Mouse (Mus musculus) gastrocnemius, postnatal 14 days (tissue): ENCODE data around the gene Csnk2a1. TPM values are rescaled to one million over a fixed set of nuclear protein-coding genes. Genes with fewer than 3 reads are reported as not detected.
"Not testable (repeated sequence)": the region's sequence is repeated elsewhere in the genome, so short reads cannot be mapped to it uniquely, and the experiment has no call there.

Source experiments
- DNase-seq: peaks from one replicate; pipeline ENCODE4 v3.0.0; 2021; ENCODE audit warnings: mixed read lengths
- intact Hi-C: fragments of 180-260 bp; cut with DNase I; formaldehyde crosslinking; loops from one replicate; pipeline ENCODE4 v1.15.1; 2025; ENCODE audit warnings: low total_unique reads
- total RNA-seq, 2 experiments: library from RNA; stranded (reverse); gene quantifications; 2 replicates each; pipeline ENCODE4 v1.2.3; 2021

Csnk2a1 gene
- total RNA-seq, 2 experiments from 2014 or later: 64.5 to 73.4 TPM

DNA sequence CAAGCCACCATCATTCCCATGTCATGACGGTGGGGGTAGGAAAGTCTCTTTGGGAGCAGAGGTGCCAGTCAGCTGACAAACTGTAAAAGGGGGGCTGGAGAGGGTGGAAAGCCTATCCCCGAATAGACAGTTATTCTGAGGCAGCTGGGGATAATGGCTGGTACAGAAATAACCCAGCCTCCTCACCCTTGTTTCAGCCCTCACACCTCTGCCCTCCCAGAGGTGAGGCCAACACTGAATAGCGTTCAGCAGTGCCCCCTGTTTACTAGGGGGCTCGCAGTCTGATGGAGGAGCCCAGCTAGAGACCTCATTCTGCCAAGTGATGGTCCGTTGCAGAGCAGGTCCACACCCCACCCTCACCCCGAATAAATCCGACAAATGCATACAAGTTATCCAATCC lies 1.1 kb upstream of the Csnk2a1 start:
- no peak for DNase-seq
- intact Hi-C loops: no loop called here

- DNase-seq: peak; percentile 65
- intact Hi-C loops: no loop called here
These were observed 427 bp downstream of the Csnk2a1 start for GRCm38 (mm10) chr2:152227051-152227481.

DNA sequence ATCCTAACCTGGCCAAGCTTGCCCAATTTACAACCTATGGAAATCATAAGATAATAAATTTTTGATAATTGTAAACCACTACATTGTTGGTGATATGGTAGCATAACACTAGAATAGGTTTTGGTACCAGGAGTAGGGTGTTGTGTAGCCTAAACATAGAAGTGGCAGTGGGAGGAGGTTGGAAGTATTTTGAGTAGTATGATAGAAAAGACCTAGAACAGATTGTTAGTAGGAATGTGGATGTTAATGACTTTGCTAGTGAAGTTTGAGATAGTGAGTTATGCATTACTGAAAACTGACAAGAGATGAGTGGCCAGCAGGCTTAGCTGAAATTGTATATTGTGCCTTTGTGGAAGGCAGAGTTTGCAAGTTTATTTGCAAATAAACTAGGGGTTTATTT lies 3.4 kb downstream of the Csnk2a1 start:
- DNase-seq: no peak
- intact Hi-C loops: no loop called here

GRCm38 (mm10) chr2:152237926-152238325 lies 11.3 kb downstream of the Csnk2a1 start:
- intact Hi-C loops: no loop called here

DNA sequence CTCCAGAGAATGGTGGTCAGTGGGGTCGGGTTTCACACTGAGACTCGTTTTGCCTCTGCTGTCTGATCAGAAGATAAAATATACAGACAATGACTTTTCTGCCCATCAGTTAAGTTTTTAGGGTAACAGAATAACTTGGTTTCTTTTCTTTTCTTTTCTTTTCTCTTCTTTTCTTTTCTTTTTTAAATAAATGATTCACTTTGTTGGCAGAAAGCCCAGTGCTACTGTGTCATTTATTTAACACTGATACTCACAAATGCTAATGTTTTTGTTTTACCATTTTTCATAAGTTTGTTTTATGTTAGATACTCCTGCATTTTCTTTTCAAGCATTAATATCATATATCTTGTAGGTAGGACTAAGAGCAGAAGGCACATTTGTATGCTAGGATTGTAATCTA lies 13.9 kb downstream of the Csnk2a1 start:
- intact Hi-C loops: no loop called here
- DNase-seq: no peak

More at GRCm38 (mm10) chr2:152237926-152238325, 11.3 kb downstream of the Csnk2a1 start:
- no peak for DNase-seq

GRCm38 (mm10) chr2:152247213-152247612 lies 20.6 kb downstream of the Csnk2a1 start:
- DNase-seq: no peak
- intact Hi-C loops: no loop called here

- DNase-seq: no peak
- intact Hi-C loops: no loop called here
These were observed 23.9 kb downstream of the Csnk2a1 start for GRCm38 (mm10) chr2:152250511-152250910.

GRCm38 (mm10) chr2:152259739-152260138 lies 33.1 kb downstream of the Csnk2a1 start:
- no peak for DNase-seq
- intact Hi-C loops: no loop called here

DNA sequence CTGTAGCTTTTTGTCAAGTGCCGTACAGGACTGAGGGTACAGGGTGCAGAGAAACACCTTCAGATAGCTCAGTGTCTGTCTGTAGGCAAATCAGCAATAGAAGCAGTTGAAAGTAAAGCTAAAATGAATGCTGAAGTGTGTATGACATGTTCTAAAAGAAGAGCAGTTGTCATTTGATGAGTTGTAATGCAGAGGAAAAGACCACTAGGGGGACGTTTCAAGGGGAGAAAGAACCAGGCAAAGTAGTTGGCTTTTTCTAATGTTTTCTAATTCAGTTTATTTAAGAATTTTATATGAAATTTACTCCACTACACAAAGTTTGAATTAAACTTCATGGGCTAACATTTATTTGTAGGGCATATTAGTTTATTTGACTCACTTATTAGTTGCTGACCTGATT lies 47.0 kb downstream of the Csnk2a1 start:
- DNase-seq: no peak

GRCm38 (mm10) chr2:152281407-152281806 lies 54.8 kb downstream of the Csnk2a1 start:
- DNase-seq: peak; percentile 14
- intact Hi-C loops: no loop called here

More for the DNA sequence above, 47.0 kb downstream of the Csnk2a1 start:
- intact Hi-C loops: no loop called here

DNA sequence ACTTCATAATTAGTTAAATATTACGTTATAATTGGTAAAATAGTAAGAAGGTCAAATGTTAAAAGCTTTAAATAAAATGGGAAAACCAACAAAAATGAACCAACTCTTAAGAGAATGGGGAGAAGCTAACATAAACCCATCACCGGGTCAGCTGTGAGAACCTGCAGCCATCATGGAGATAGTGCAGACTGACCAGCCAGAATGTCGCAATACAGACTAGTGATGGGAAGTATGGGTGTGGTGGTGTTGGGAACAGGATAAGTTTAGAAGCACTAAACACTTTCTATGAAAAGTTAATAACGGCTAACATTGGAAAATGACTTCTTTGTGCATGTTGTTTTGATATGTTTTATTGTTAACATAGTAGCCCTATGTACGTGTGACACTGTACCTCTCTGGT lies 60.9 kb downstream of the Csnk2a1 start:
- no peak for DNase-seq
- intact Hi-C loops: no loop called here

- intact Hi-C loops: no loop called here
- DNase-seq: no peak
These were observed 61.4 kb downstream of the Csnk2a1 start for GRCm38 (mm10) chr2:152288046-152288445.

- intact Hi-C loops, DNase-seq: not testable (repeated sequence)
These were observed 63.0 kb downstream of the Csnk2a1 start for GRCm38 (mm10) chr2:152289623-152290022.

- DNase-seq: no peak
- intact Hi-C loops: no loop called here
These were observed 65.8 kb downstream of the Csnk2a1 start for GRCm38 (mm10) chr2:152292475-152292874.

DNA sequence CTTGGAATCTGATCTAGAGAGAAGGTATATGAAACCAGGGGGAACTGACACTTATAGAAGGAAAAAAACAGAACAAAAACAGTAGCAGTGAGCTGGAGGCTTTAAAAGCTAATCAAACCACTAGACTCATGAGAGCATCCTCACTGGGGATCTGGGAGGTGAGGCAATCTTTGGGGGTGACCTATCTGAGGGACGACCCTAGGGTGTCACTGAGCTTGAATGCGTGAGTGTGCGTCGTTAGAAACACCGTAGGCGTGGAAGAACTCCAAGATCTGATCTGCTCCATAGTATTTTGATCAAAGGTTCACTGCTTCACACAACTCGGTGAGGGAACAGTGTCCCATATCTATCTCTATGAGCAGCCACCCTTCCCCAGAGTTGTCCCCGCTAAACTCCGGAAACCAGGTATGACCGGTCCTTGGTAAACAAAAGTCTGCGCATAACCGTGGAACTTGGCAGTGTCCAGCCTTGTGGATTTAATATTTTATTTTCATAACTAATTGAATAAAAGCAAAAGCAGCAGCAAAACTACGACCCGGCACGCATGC lies 66.6 kb downstream of the Csnk2a1 start:
- no peak for DNase-seq
- intact Hi-C loops: no loop called here

DNA sequence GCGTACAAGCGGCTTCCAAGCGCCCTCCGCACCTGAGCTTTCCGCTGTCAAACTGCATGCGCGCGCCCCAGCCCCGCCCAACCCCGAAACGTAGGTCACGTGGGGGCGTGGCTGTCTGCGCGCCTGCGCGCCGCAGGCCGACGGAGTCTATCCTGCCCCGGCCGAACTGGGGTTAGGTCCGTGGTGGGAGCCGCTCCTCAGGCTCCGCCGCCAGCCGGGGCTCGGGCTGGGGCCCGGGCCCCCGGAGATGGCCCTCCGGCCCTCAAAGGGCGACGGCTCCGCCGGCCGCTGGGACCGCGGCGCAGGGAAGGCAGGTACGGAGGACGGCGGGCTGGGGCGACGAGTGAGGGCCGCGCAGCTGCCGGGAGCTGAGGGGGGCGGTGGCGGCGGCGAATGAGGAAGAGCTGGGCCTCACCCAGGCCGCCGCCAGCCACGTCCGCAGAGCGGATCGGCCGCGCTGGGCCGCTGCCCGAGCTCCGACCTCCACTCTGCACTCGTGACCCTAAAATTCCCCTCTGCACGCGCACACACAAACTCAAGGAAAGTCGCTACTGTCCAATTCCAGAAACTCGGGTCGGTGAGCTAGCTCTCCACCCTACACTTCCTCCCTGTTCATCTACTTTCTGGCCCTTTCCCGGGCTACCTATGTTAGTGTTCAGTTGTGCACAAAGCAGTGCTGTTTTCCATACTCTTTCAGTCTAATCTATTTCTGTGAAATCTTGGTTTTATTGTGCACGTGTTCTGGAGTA lies 67.3 kb downstream of the Csnk2a1 start, which contains the start of gene Tbc1d20:
Tbc1d20 (plus strand) TSS at position 102 of the 749 bp plus-strand sequence.
- DNase-seq: peak; percentile 88
- intact Hi-C loops: no loop called here

GRCm38 (mm10) chr2:152294541-152294940 lies 67.9 kb downstream of the Csnk2a1 start:
- intact Hi-C loops: no loop called here
- DNase-seq: no peak

DNA sequence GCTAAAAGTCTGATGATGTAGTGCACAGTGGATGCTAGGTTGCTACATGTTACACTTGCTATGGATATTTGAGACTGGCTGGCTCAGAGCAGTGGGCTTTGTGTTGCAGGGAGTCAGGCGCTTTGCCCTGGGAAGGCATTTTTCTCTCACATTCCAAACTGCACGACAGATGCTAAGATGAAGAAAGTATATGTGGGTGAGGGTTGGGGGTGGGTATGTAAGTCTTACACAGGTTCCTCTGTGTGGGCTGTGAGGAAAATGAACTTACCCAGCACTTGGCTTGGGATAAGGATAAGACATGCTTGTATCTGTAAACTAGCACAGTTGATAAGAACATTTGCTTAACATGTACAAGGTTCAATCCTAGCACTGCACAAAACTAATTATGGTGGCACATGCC lies 76.2 kb downstream of the Csnk2a1 start:
- no peak for DNase-seq

DNA sequence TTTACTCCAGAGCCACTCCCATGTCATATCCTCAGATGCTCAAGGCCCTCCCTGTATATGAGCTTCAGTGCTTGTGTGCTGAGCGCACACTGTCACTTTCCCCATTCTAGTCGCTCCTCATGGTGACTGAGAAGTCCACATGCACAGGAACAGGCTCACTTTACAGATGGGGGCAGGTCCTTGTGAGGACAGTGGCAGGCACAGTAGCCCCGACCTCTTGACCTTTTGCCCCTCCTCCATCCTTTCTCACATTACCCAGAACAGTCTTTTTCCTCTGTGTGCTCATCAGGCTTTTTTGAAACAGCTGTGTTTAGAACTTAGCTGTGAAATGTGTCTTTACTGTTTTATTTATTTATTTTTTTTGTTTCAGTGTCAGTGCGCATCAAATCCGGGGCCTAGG lies 77.1 kb downstream of the Csnk2a1 start:
- intact Hi-C loops: no loop called here
- DNase-seq: no peak

More for the DNA sequence above, 76.2 kb downstream of the Csnk2a1 start:
- intact Hi-C loops: no loop called here

GRCm38 (mm10) chr2:152305480-152305879 lies 78.8 kb downstream of the Csnk2a1 start:
- intact Hi-C loops: no loop called here
- no peak for DNase-seq

DNA sequence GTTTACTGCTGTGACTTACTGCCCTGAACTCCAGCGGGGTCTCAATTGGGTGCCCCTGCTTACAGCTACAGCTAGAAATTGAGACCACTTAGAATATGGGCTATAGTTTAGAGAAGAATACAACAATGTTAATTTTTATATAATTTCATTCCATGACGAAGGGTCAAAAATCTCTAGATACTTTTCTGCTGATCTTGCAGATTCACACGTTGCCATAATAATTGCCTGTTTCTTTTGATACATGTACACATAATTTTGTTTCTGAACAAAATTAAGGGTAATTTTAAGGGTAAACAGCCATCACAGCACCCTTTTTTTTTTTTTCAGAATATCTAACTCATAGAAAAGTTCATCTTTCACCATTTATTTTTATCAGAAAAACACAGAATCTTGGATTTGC lies 80.5 kb downstream of the Csnk2a1 start:
- no peak for DNase-seq
- intact Hi-C loops: no loop called here
